Mouse (Mus musculus): ENCODE results near the gene Dpep2nb.
A peak's percentile ranks its signal among the peaks of the same experiment; 100 is the strongest.

DNA sequence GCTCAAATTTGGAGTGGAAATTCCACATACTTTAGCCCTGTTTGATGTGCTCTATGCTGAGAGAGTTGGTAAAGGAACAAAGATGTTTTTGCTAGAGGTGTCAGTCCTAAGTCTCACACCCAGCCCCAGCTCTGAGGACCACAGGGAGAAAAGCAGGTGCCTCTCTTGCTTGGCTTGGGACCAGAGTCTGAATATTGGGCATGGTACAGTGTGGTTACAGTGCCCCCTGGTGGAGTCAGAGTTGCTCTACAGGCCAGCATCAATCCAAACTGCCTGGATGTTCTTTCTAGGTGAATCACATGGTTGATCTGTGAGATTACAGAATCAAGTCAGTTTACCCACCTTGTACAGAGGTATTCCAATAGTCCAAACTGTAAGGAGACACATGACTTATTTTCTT, 16.7 kb upstream of the Dpep2nb start:
- TF ChIP-seq CTCF (conservative IDR thresholded peaks at IDR 0.05; ENCODE audit: insufficient read depth, insufficient read length, low read depth, low read length) = peak; percentile 98
- no peak for TF ChIP-seq POLR2A (IDR thresholded peaks at IDR 0.05; ENCODE audit: low read depth, low read length)

All from kidney, adult 2 months (tissue).